Mouse (Mus musculus): ENCODE measurements at regions not wholly inside any gene's neighbourhood (a gene's known extent, or its start where the extent isn't known, plus 50 kb on each side); places are given as distances from the start of the nearest gene placed in this dataset.
"Not testable (repeated sequence)": the region's sequence is repeated elsewhere in the genome, so short reads cannot be mapped to it uniquely, and the experiment has no call there.

GRCm38 (mm10) chr13:52108349-52108921, 262.0 kb downstream of the Gadd45g start:
- in situ Hi-C loops (cut with MboI; ENCODE audit: low pct_unique_long_range_greater_than_20kb in 1 of 2, low sequenced_read_pairs in 2 of 2, unreplicated experiment in 1 of 2) = no loop called here

- in situ Hi-C loops (cut with MboI; ENCODE audit: low pct_unique_long_range_greater_than_20kb in 1 of 2, low sequenced_read_pairs in 2 of 2, unreplicated experiment in 1 of 2) = no loop called here
Observed at GRCm38 (mm10) chr13:52109039-52109759, 262.7 kb downstream of the Gadd45g start.

GRCm38 (mm10) chr13:52110750-52111149, 264.3 kb downstream of the Gadd45g start:
- in situ Hi-C loops (cut with MboI; ENCODE audit: low pct_unique_long_range_greater_than_20kb in 1 of 2, low sequenced_read_pairs in 2 of 2, unreplicated experiment in 1 of 2) = no loop called here

- in situ Hi-C loops (cut with MboI; ENCODE audit: low pct_unique_long_range_greater_than_20kb in 1 of 2, low sequenced_read_pairs in 2 of 2, unreplicated experiment in 1 of 2) = no loop called here
Observed at GRCm38 (mm10) chr13:52113549-52113948, 267.1 kb downstream of the Gadd45g start.

GRCm38 (mm10) chr13:52114431-52114830, 268.0 kb downstream of the Gadd45g start:
- in situ Hi-C loops (cut with MboI; ENCODE audit: low pct_unique_long_range_greater_than_20kb in 1 of 2, low sequenced_read_pairs in 2 of 2, unreplicated experiment in 1 of 2) = no loop called here

- in situ Hi-C loops (cut with MboI; ENCODE audit: low pct_unique_long_range_greater_than_20kb in 1 of 2, low sequenced_read_pairs in 2 of 2, unreplicated experiment in 1 of 2) = no loop called here
Observed at GRCm38 (mm10) chr13:52114962-52115361, 268.5 kb downstream of the Gadd45g start.

- in situ Hi-C loops (cut with MboI; ENCODE audit: low pct_unique_long_range_greater_than_20kb in 1 of 2, low sequenced_read_pairs in 2 of 2, unreplicated experiment in 1 of 2) = no loop called here
Observed at GRCm38 (mm10) chr13:52116241-52116640, 269.8 kb downstream of the Gadd45g start.

- in situ Hi-C loops (cut with MboI; ENCODE audit: low pct_unique_long_range_greater_than_20kb in 1 of 2, low sequenced_read_pairs in 2 of 2, unreplicated experiment in 1 of 2) = no loop called here
Observed at GRCm38 (mm10) chr13:52116756-52117155, 270.3 kb downstream of the Gadd45g start.

GRCm38 (mm10) chr13:52120795-52121194, 274.3 kb downstream of the Gadd45g start:
- in situ Hi-C loops (cut with MboI; ENCODE audit: low pct_unique_long_range_greater_than_20kb in 1 of 2, low sequenced_read_pairs in 2 of 2, unreplicated experiment in 1 of 2) = no loop called here

GRCm38 (mm10) chr13:52125037-52125436, 278.6 kb downstream of the Gadd45g start:
- in situ Hi-C loops (cut with MboI; ENCODE audit: low pct_unique_long_range_greater_than_20kb in 1 of 2, low sequenced_read_pairs in 2 of 2, unreplicated experiment in 1 of 2) = no loop called here

GRCm38 (mm10) chr13:52127751-52128150, 281.3 kb downstream of the Gadd45g start:
- in situ Hi-C loops (cut with MboI; ENCODE audit: low pct_unique_long_range_greater_than_20kb in 1 of 2, low sequenced_read_pairs in 2 of 2, unreplicated experiment in 1 of 2) = no loop called here

- in situ Hi-C loops (cut with MboI; ENCODE audit: low pct_unique_long_range_greater_than_20kb in 1 of 2, low sequenced_read_pairs in 2 of 2, unreplicated experiment in 1 of 2) = no loop called here
Observed at GRCm38 (mm10) chr13:52129466-52129865, 283.0 kb downstream of the Gadd45g start.

GRCm38 (mm10) chr13:52133202-52133601, 286.7 kb downstream of the Gadd45g start:
- in situ Hi-C loops (cut with MboI; ENCODE audit: low pct_unique_long_range_greater_than_20kb in 1 of 2, low sequenced_read_pairs in 2 of 2, unreplicated experiment in 1 of 2) = no loop called here

- in situ Hi-C loops (cut with MboI; ENCODE audit: low pct_unique_long_range_greater_than_20kb in 1 of 2, low sequenced_read_pairs in 2 of 2, unreplicated experiment in 1 of 2) = no loop called here
Observed at GRCm38 (mm10) chr13:52138331-52138945, 292.0 kb downstream of the Gadd45g start.

- in situ Hi-C loops (cut with MboI; ENCODE audit: low pct_unique_long_range_greater_than_20kb in 1 of 2, low sequenced_read_pairs in 2 of 2, unreplicated experiment in 1 of 2) = no loop called here
Observed at GRCm38 (mm10) chr13:52139140-52139809, 292.8 kb downstream of the Gadd45g start.

GRCm38 (mm10) chr13:52140221-52140620, 293.7 kb downstream of the Gadd45g start:
- in situ Hi-C loops (cut with MboI; ENCODE audit: low pct_unique_long_range_greater_than_20kb in 1 of 2, low sequenced_read_pairs in 2 of 2, unreplicated experiment in 1 of 2) = no loop called here

GRCm38 (mm10) chr13:52144066-52144465, 297.6 kb downstream of the Gadd45g start:
- in situ Hi-C loops (cut with MboI; ENCODE audit: low pct_unique_long_range_greater_than_20kb in 1 of 2, low sequenced_read_pairs in 2 of 2, unreplicated experiment in 1 of 2) = not testable (repeated sequence)

GRCm38 (mm10) chr13:52145926-52146325, 299.4 kb downstream of the Gadd45g start:
- in situ Hi-C loops (cut with MboI; ENCODE audit: low pct_unique_long_range_greater_than_20kb in 1 of 2, low sequenced_read_pairs in 2 of 2, unreplicated experiment in 1 of 2) = no loop called here

GRCm38 (mm10) chr13:52150281-52150680, 303.8 kb downstream of the Gadd45g start:
- in situ Hi-C loops (cut with MboI; ENCODE audit: low pct_unique_long_range_greater_than_20kb in 1 of 2, low sequenced_read_pairs in 2 of 2, unreplicated experiment in 1 of 2) = no loop called here
